In the genomic region with DNA sequence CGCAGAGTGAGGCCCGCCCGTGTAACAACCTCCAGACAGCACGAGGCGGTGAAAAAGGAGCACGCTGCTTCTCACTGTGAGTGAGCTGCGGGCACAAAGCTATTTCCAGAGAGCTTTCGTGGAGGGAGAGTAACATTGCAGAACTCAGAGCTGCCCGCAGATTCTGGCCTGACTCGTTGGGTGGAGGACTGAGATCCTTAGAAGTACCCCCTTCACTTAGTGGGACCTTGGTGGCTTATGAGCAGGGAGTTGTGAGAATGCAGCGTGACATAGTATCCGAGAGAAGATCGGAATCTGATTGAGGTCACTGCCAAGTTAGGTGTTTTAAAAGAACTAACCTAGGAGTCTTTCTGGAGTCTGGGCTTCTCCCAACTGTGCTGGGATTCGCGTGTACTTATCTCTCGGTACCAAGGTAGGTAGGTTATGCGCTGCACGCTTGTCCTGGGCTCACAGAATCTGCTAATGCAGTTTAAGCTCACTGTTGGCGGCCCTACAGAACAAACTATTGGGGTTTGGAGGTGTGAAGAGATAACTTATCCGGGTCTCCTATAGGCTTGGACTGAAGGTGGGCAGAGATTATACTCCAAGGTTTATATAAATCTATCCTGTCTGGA, we compare ENCODE assay signal across 8 mouse cellular contexts. TPM values are rescaled to one million over a fixed set of nuclear protein-coding genes. Genes with fewer than 3 reads are reported as not detected.
DNase-seq lines count a peak whose midpoint lies in the region; ATAC-seq and TF ChIP-seq lines count a peak whose summit lies in the region.

No protein-coding gene starts in this region.

- peak; percentile 0; the same call in 1 of the 2 replicates for ATAC-seq in granulocyte monocyte progenitor cell, adult 5-6 weeks (replicated peaks; ENCODE audit: poor library complexity, severe bottlenecking)
- ATAC-seq in limb, embryonic 15.5 days (ENCODE audit: insufficient number of reproducible peaks, low FRiP score, low TSS enrichment, low read depth): peak; percentile 57; the same call in 1 of the 2 replicates
- ATAC-seq in stomach, embryonic 15.5 days (ENCODE audit: insufficient read depth, low FRiP score, low read depth): peak; percentile 40; the same call in 1 of the 2 replicates

- no peaks in the 10 kb centered on the region; the same call in 1 of the 2 replicates for H3K36me3 ChIP-seq in kidney, adult 2 months (ENCODE audit: control insufficient read depth, insufficient read depth, low read length)
- peaks cover 17% of the 10 kb centered on the region for H3K36me3 ChIP-seq in limb, embryonic 15.5 days
- H3K36me3 ChIP-seq in stomach, embryonic 15.5 days: peaks cover under 1% of the 10 kb centered on the region; the same call in 1 of the 2 replicates

- TF ChIP-seq CTCF in kidney, adult 2 months (conservative IDR thresholded peaks at IDR 0.05; ENCODE audit: insufficient read depth, insufficient read length, low read depth, low read length): no peak
- TF ChIP-seq CTCF in bone marrow, adult 2 months (IDR thresholded peaks at IDR 0.05; ENCODE audit: control insufficient read depth, insufficient read depth, low read length): no peak

- H3K9ac ChIP-seq in limb, embryonic 15.5 days: peak overlapping the region; percentile 63
- H3K9ac ChIP-seq in stomach, embryonic 15.5 days: peak overlapping the region; percentile 80

- no peak for TF ChIP-seq POLR2A in kidney, adult 2 months (IDR thresholded peaks at IDR 0.05; ENCODE audit: low read depth, low read length)
- no peak for TF ChIP-seq POLR2A in bone marrow, adult 2 months (IDR thresholded peaks at IDR 0.05; ENCODE audit: borderline replicate concordance, control insufficient read depth, low read depth, low read length)

- H3K4me3 ChIP-seq in kidney, adult 2 months (ENCODE audit: insufficient read depth, low read depth, low read length): peak overlapping the region; percentile 82
- peak overlapping the region; percentile 92 for H3K4me3 ChIP-seq in bone marrow, adult 2 months (replicated peaks; ENCODE audit: control insufficient read depth, low read depth, low read length)
- H3K4me3 ChIP-seq in limb, embryonic 15.5 days: peak overlapping the region; percentile 64
- H3K4me3 ChIP-seq in stomach, embryonic 15.5 days (replicated peaks): peak overlapping the region; percentile 91

- DNase-seq in kidney, adult 2 months: no peak
- DNase-seq in kidney, adult 9 months: no peak
- no peak for DNase-seq in urinary bladder, adult 18-20 months (ENCODE audit: low spot score in 2 of 2)
- no peak for DNase-seq in c-Kit-positive CD71-positive TER-119-positive erythroid progenitor cells, embryonic 14.5 days (ENCODE audit: low spot score)

- WGBS in kidney, adult 2 months: under 1% methylated on average over 20 of the region's 20 CpGs
- under 1% methylated on average over 20 of the region's 20 CpGs for WGBS in bone marrow, adult 2 months
- under 1% methylated on average over 20 of the region's 20 CpGs for WGBS in limb, embryonic 15.5 days
- under 1% methylated on average over 20 of the region's 20 CpGs for WGBS in stomach, embryonic 15.5 days

- H3K27me3 ChIP-seq in kidney, adult 2 months (replicated peaks; ENCODE audit: control insufficient read depth, insufficient read depth, low read length): no peaks in the 10 kb centered on the region
- H3K27me3 ChIP-seq in limb, embryonic 15.5 days: no peaks in the 10 kb centered on the region
- no peaks in the 10 kb centered on the region for H3K27me3 ChIP-seq in stomach, embryonic 15.5 days (replicated peaks)

- H3K4me1 ChIP-seq in kidney, adult 2 months (ENCODE audit: control insufficient read depth, insufficient read depth, low read length): no peaks in the 10 kb centered on the region; the same call in 1 of the 2 replicates
- H3K4me1 ChIP-seq in bone marrow, adult 2 months (ENCODE audit: control insufficient read depth, insufficient read depth, low read length): no peaks in the 10 kb centered on the region; the same call in none of the 2 replicates
- peaks cover 22% of the 10 kb centered on the region for H3K4me1 ChIP-seq in limb, embryonic 15.5 days
- 0 out of 2 replicates have a peak, but pooled peaks cover 3% of the 10 kb centered on the region for H3K4me1 ChIP-seq in stomach, embryonic 15.5 days

- H3K4me2 ChIP-seq in limb, embryonic 15.5 days: peak overlapping the region; percentile 77
- peak overlapping the region; percentile 69 for H3K4me2 ChIP-seq in stomach, embryonic 15.5 days

- H3K9me3 ChIP-seq in limb, embryonic 15.5 days: no peaks in the 10 kb centered on the region
- no peaks in the 10 kb centered on the region for H3K9me3 ChIP-seq in stomach, embryonic 15.5 days

- peak overlapping the region; percentile 19; the same call in 1 of the 2 replicates for H3K27ac ChIP-seq in kidney, adult 2 months (ENCODE audit: insufficient read depth, low read depth, low read length)
- peak overlapping the region; percentile 49 for H3K27ac ChIP-seq in bone marrow, adult 2 months (ENCODE audit: control insufficient read depth, insufficient read depth, low read depth, low read length, poor library complexity)
- H3K27ac ChIP-seq in limb, embryonic 15.5 days: peak overlapping the region; percentile 81
- H3K27ac ChIP-seq in stomach, embryonic 15.5 days: peak overlapping the region; percentile 87

RNA-seq across cellular contexts. Expression of a gene that starts 0.4 kb away (rescaled TPM):
- 16.9 and 19.5 TPM in 2 replicates for polyA plus RNA-seq in kidney, adult 2 months (2012; rRNA removed)
- 18.9 and 27.5 TPM in 2 replicates for polyA plus RNA-seq in bone marrow, adult 2 months (2011; ENCODE audit: insufficient read depth, insufficient read length, low replicate concordance, missing spikeins)
- total RNA-seq in granulocyte monocyte progenitor cell, adult 5-6 weeks (2014; fragmentation: Nextera tagmentation): 72.0 and 84.6 TPM in 2 replicates
- 66.2 and 72.0 TPM in 2 replicates for total RNA-seq in granulocyte monocyte progenitor cell, adult 5-6 weeks (2017)
- polyA plus RNA-seq in limb, embryonic 15.5 days (2015; fragmentation: Nextera tagmentation; extraction: Ambion mirVana): 65.3 and 68.2 TPM in 2 replicates
- polyA plus RNA-seq in stomach, embryonic 15.5 days (2015; fragmentation: Nextera tagmentation; extraction: Ambion mirVana): 71.4 and 74.9 TPM in 2 replicates

RNA-seq across cellular contexts. Expression of a gene that starts 29.5 kb away (rescaled TPM):
- polyA plus RNA-seq in kidney, adult 2 months (2012; rRNA removed): 1.3 and 2.3 TPM in 2 replicates
- 5.2 and 9.2 TPM in 2 replicates for polyA plus RNA-seq in bone marrow, adult 2 months (2011; ENCODE audit: insufficient read depth, insufficient read length, low replicate concordance, missing spikeins)
- total RNA-seq in granulocyte monocyte progenitor cell, adult 5-6 weeks (2014; fragmentation: Nextera tagmentation): 37.6 and 37.7 TPM in 2 replicates
- total RNA-seq in granulocyte monocyte progenitor cell, adult 5-6 weeks (2017): 45.2 and 48.8 TPM in 2 replicates
- polyA plus RNA-seq in limb, embryonic 15.5 days (2015; fragmentation: Nextera tagmentation; extraction: Ambion mirVana): 13.6 and 14.6 TPM in 2 replicates
- polyA plus RNA-seq in stomach, embryonic 15.5 days (2015; fragmentation: Nextera tagmentation; extraction: Ambion mirVana): 13.4 and 17.5 TPM in 2 replicates

RNA-seq across cellular contexts. Expression of a gene that starts 29.8 kb away (rescaled TPM):
- polyA plus RNA-seq in kidney, adult 2 months (2012; rRNA removed): 0.17 and 0.34 TPM in 2 replicates
- 8.5 and 9.9 TPM in 2 replicates for polyA plus RNA-seq in bone marrow, adult 2 months (2011; ENCODE audit: insufficient read depth, insufficient read length, low replicate concordance, missing spikeins)
- total RNA-seq in granulocyte monocyte progenitor cell, adult 5-6 weeks (2014; fragmentation: Nextera tagmentation): 23.0 and 27.6 TPM in 2 replicates
- total RNA-seq in granulocyte monocyte progenitor cell, adult 5-6 weeks (2017): 41.8 and 46.5 TPM in 2 replicates
- 19.5 and 21.5 TPM in 2 replicates for polyA plus RNA-seq in limb, embryonic 15.5 days (2015; fragmentation: Nextera tagmentation; extraction: Ambion mirVana)
- polyA plus RNA-seq in stomach, embryonic 15.5 days (2015; fragmentation: Nextera tagmentation; extraction: Ambion mirVana): 24.1 and 25.9 TPM in 2 replicates

Comparison
In these comparisons a context has a peak if more than half of its experiments do, and no peak if none do; other contexts are left out.
1. H3K27ac ChIP-seq: peak in every context shown above with its lines; median percentile 87 in stomach, embryonic 15.5 days; 81 in limb, embryonic 15.5 days; 49 in bone marrow, adult 2 months; 19 in kidney, adult 2 months.
2. ATAC-seq: peak in every context shown above with its lines; median percentile 57 in limb, embryonic 15.5 days; 40 in stomach, embryonic 15.5 days; 0 in granulocyte monocyte progenitor cell, adult 5-6 weeks.